Mouse (Mus musculus) lung, embryonic 14.5 days (tissue): ENCODE data around the gene Adamts15. TPM values are rescaled to one million over a fixed set of nuclear protein-coding genes. Genes with fewer than 3 reads are reported as not detected.
A peak's percentile ranks its signal among the peaks of the same experiment; 100 is the strongest.

Experiments used
- ATAC-seq: fragments of 200-750 bp; cut with Nextera tagmentation; 2 replicates; pipeline ENCODE4 v1.8.0; 2017; ENCODE audit warnings: mild to moderate bottlenecking, moderate TSS enrichment, moderate library complexity; ENCODE audit not compliant: insufficient read depth
- DNase-seq: peaks from one replicate; pipeline ENCODE4 v3.0.0-alpha.2; 2015
- H3K27ac ChIP-seq: fragments of 300-500 bp; sonication (generic); 2 replicates; pipeline ENCODE4 v1.5.1; 2014; ENCODE audit warnings: low read depth, mild to moderate bottlenecking, moderate library complexity
- H3K27me3 ChIP-seq: fragments of 300-500 bp; sonication (generic); 2 replicates; pipeline ENCODE4 v1.6.1; 2014; ENCODE audit warnings: low read length, control low read depth; ENCODE audit not compliant: insufficient read depth
- H3K36me3 ChIP-seq: fragments of 300-500 bp; sonication (generic); 2 replicates; pipeline ENCODE4 v1.6.1; 2014; ENCODE audit warnings: control low read depth; ENCODE audit not compliant: insufficient read depth
- H3K4me1 ChIP-seq: fragments of 300-500 bp; sonication (generic); 2 replicates; pipeline ENCODE4 v1.6.1; 2014; ENCODE audit warnings: antibody characterized with exemption, control low read depth; ENCODE audit not compliant: insufficient read depth
- H3K4me2 ChIP-seq: fragments of 300-500 bp; sonication (generic); 2 replicates; pipeline ENCODE4 v1.6.1; 2014; ENCODE audit warnings: mild to moderate bottlenecking
- H3K4me3 ChIP-seq: fragments of 300-500 bp; sonication (generic); 2 replicates; pipeline ENCODE4 v1.5.1; 2014; ENCODE audit warnings: low read depth, low read length
- H3K9ac ChIP-seq: fragments of 300-500 bp; sonication (generic); 2 replicates; pipeline ENCODE4 v1.6.1; 2014
- H3K9me3 ChIP-seq: fragments of 300-500 bp; sonication (generic); 2 replicates; pipeline ENCODE4 v1.6.1; 2016; ENCODE audit warnings: low read depth, low read length, control low read depth
- CTCF ChIP-seq: IDR thresholded peaks from 2 replicates; pipeline ENCODE4 v1.5.1; 2016; ENCODE audit warnings: antibody characterized with exemption, low read depth
- WGBS: fragments of 180-500 bp; shearing (Covaris S2); extraction: QIAGEN DNeasy Blood & Tissue Kit; methylation state at CpG from one replicate; pipeline ENCODE4 v1.1.7; 2014; 5-methylcytosine and 5-hydroxymethylcytosine counted together
- polyA plus RNA-seq: library from polyadenylated mRNA; unstranded; fragments of >200 nt; fragmentation: Nextera tagmentation; extraction: Ambion mirVana; gene quantifications from 2 replicates; pipeline ENCODE4 v1.2.1, GENCODE M21; 2014

The Adamts15 gene
- polyA plus RNA-seq, 1 experiment from 2014 or later, result 6.2 TPM

DNA sequence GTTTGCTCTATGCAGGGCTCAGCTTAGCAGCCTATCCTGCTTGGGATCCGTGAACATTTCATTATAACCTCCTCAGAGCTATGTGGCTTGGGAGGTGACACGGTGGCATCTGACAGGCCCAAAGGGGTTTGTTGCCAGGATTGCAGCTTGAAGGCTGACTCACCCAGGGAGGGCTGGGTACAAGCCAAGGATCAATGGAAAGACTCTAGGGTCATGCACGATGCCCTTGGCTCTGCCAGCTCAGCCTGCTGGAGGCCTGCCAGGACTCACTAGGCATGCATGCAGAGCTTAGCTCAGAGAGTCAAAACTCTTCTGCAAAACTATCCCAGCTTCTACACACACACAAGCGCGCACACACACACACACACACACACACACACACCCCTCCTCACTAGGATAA, 25.5 kb downstream of the Adamts15 start:
- peak overlapping the region; percentile 33; the same call in 1 of the 2 replicates for H3K27ac ChIP-seq
- H3K9me3 ChIP-seq, result no peaks in the 10 kb centered on the region
- no peak overlapping the region for H3K4me3 ChIP-seq
- no peak for TF ChIP-seq CTCF
- no peaks in the 10 kb centered on the region for H3K4me1 ChIP-seq
- H3K4me2 ChIP-seq, result no peak overlapping the region
- H3K9ac ChIP-seq, result no peak overlapping the region
- no peaks in the 10 kb centered on the region; the same call in 1 of the 2 replicates for H3K36me3 ChIP-seq
- ATAC-seq (peak; percentile 35; the same call in 1 of the 2 replicates), DNase-seq (peak; percentile 71)
- 64% methylated on average over 5 of the region's 5 CpGs for WGBS
- H3K27me3 ChIP-seq, result no peaks in the 10 kb centered on the region

DNA sequence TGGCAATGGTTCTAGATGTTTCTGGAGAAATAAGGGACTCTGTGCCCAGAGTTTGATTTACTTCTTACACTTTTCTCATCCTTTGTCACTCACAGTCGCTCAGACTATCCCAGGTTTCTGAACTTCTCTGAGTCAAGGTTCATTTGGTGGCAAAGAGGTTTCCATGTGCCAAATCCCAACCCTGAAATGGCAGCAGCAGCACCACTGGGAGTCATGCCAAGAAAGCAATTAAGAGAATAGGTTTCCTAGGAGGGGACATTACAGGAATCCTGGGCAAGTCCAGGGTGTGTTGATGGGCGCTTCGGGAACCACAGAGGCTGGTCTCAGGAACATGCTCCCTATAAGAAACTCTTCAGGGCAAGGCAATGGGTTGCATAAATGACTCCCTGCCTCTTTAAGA, 26.6 kb downstream of the Adamts15 start:
- H3K27ac ChIP-seq, result no peak overlapping the region
- DNase-seq (no peak), ATAC-seq (no peak)
- H3K9ac ChIP-seq, result no peak overlapping the region
- TF ChIP-seq CTCF, result no peak
- H3K4me1 ChIP-seq, result no peaks in the 10 kb centered on the region
- H3K36me3 ChIP-seq, result no peaks in the 10 kb centered on the region; the same call in 1 of the 2 replicates
- no peak overlapping the region for H3K4me3 ChIP-seq
- H3K27me3 ChIP-seq, result no peaks in the 10 kb centered on the region
- no peaks in the 10 kb centered on the region for H3K9me3 ChIP-seq
- 78% methylated on average over 3 of the region's 3 CpGs for WGBS
- H3K4me2 ChIP-seq, result no peak overlapping the region

DNA sequence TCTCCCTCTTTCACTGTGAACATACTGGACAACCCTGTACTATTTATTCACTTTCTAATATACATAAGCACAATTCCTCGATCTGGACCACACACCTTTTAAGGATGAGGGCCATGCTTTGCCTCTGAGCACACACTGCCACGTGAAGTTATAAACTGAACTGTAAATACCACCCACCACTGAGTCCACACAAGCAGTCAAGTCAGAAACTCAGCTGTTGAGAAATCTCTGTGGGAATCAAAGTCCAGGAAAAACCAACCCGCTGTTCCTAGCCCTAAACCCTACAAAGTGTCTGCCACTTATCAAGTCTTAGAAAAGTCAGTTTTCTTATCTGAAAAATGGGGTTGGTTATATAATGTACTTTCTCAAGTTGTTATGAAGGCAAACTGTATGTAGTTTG, 36.0 kb downstream of the Adamts15 start:
- no peaks in the 10 kb centered on the region for H3K9me3 ChIP-seq
- DNase-seq (no peak), ATAC-seq (no peak)
- H3K36me3 ChIP-seq, result no peaks in the 10 kb centered on the region
- H3K4me3 ChIP-seq, result no peak overlapping the region
- H3K4me2 ChIP-seq, result no peak overlapping the region
- no peaks in the 10 kb centered on the region for H3K4me1 ChIP-seq
- WGBS, result 53% methylated on average over 3 of the region's 3 CpGs
- no peaks in the 10 kb centered on the region for H3K27me3 ChIP-seq
- no peak overlapping the region for H3K9ac ChIP-seq
- TF ChIP-seq CTCF, result no peak
- H3K27ac ChIP-seq, result no peak overlapping the region

DNA sequence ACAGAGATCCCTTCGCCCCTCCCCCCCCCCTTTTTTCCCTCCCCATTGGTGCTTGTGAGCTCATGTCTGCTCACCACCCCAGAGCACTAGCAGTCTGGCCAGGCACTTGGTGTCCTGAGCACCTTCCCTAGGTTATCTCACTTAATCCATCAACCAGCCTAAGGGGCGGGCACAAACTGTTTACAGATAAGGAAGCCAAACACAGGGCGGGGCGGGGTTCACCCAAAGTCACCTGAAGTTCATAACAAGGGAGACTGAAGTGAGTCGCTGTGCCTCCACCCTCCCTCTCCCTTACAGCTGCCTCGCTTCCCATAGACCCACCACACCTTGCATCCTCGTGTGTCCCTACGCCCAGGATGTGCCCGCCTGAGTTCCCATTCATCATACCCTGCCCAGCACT, 41.7 kb downstream of the Adamts15 start:
- ATAC-seq (no peak), DNase-seq (no peak)
- H3K4me2 ChIP-seq, result no peak overlapping the region
- no peak overlapping the region for H3K9ac ChIP-seq
- peak overlapping the region; percentile 30; the same call in 1 of the 2 replicates for H3K27ac ChIP-seq
- 37% methylated on average over 9 of the region's 9 CpGs for WGBS
- H3K4me3 ChIP-seq, result no peak overlapping the region
- H3K9me3 ChIP-seq, result no peaks in the 10 kb centered on the region
- H3K4me1 ChIP-seq, result no peaks in the 10 kb centered on the region; the same call in 1 of the 2 replicates
- no peak for TF ChIP-seq CTCF
- H3K36me3 ChIP-seq, result no peaks in the 10 kb centered on the region
- H3K27me3 ChIP-seq, result no peaks in the 10 kb centered on the region

- ATAC-seq (peak; percentile 94), DNase-seq (peak; percentile 77)
- Histone ChIP-seq H3K9me3 (no peaks in the 10 kb centered on the region), H3K27me3 (no peaks in the 10 kb centered on the region), H3K9ac (no peak overlapping the region), H3K4me3 (no peak overlapping the region), H3K4me1 (no peaks in the 10 kb centered on the region; the same call in 1 of the 2 replicates), H3K4me2 (no peak overlapping the region), H3K27ac (peak overlapping the region; percentile 30; the same call in 1 of the 2 replicates), H3K36me3 (no peaks in the 10 kb centered on the region)
- WGBS, result 35% methylated on average over 2 of the region's 2 CpGs
- no peak for TF ChIP-seq CTCF
Observed at GRCm38 (mm10) chr9:30879947-30880273, 42.3 kb downstream of the Adamts15 start.

- DNase-seq, result no peak
- ATAC-seq, result peak; percentile 81
- H3K36me3 ChIP-seq, result no peaks in the 10 kb centered on the region
- no peak overlapping the region for H3K4me3 ChIP-seq
- no peaks in the 10 kb centered on the region for H3K9me3 ChIP-seq
- 30% methylated on average over 7 of the region's 7 CpGs for WGBS
- peak overlapping the region; percentile 30; the same call in 1 of the 2 replicates for H3K27ac ChIP-seq
- H3K9ac ChIP-seq, result no peak overlapping the region
- H3K4me2 ChIP-seq, result no peak overlapping the region
- H3K4me1 ChIP-seq, result no peaks in the 10 kb centered on the region; the same call in 1 of the 2 replicates
- no peak for TF ChIP-seq CTCF
- H3K27me3 ChIP-seq, result no peaks in the 10 kb centered on the region
Observed at GRCm38 (mm10) chr9:30879248-30879946, 42.9 kb downstream of the Adamts15 start.

- no peak for TF ChIP-seq CTCF
- H3K4me1 ChIP-seq, result no peaks in the 10 kb centered on the region; the same call in 1 of the 2 replicates
- DNase-seq (no peak), ATAC-seq (no peak)
- H3K36me3 ChIP-seq, result no peaks in the 10 kb centered on the region
- no peaks in the 10 kb centered on the region for H3K9me3 ChIP-seq
- no peak overlapping the region for H3K4me3 ChIP-seq
- no peak overlapping the region for H3K4me2 ChIP-seq
- no peak overlapping the region for H3K9ac ChIP-seq
- no peaks in the 10 kb centered on the region for H3K27me3 ChIP-seq
- H3K27ac ChIP-seq, result no peak overlapping the region
- 50% methylated on average over 3 of the region's 3 CpGs for WGBS
Observed at GRCm38 (mm10) chr9:30876552-30876951, 45.7 kb downstream of the Adamts15 start.
